Mouse (Mus musculus): ENCODE measurements around the gene Srgap1. TPM values are rescaled to one million over a fixed set of nuclear protein-coding genes. Genes with fewer than 3 reads are reported as not detected.
"Not testable (repeated sequence)": the region's sequence is repeated elsewhere in the genome, so short reads cannot be mapped to it uniquely, and the experiment has no call there.

Srgap1 gene
- polyA plus RNA-seq, 1 experiment from 2014 or later: 1.3 TPM

DNA sequence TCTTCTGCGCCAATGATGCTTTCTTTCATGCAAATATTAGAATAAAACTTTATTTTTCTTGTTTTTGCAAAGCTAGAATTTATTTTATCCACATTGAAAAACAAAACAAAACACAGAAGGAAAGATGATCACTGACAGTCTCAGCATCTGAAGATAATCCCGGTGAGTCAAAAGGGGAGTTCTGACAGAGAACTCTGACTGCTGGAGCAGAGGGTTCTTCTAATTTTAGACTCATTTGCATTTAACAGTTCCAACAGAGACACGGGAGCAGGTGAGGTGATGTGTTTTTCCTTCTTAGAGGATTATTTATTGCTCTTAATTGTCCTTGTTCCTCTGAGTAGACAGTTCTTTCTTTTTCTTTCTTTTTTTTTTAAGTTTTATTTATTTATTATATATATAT, 271.1 kb downstream of the Srgap1 start:
- Histone ChIP-seq H3K4me2 (no peak overlapping the region), H3K9ac (no peak overlapping the region), H3K9me3 (replicated peaks) (no peaks in the 10 kb centered on the region), H3K36me3 (replicated peaks) (no peaks in the 10 kb centered on the region), H3K4me3 (replicated peaks) (no peak overlapping the region), H3K27me3 (no peaks in the 10 kb centered on the region), H3K27ac (replicated peaks) (no peak overlapping the region), H3K4me1 (replicated peaks) (no peaks in the 10 kb centered on the region; the same call in 1 of the 2 replicates)
- 54% methylated on average over 3 of the region's 3 CpGs for WGBS (ENCODE audit: insufficient replicate concordance)
- ATAC-seq (ENCODE audit: insufficient read depth): no peak

DNA sequence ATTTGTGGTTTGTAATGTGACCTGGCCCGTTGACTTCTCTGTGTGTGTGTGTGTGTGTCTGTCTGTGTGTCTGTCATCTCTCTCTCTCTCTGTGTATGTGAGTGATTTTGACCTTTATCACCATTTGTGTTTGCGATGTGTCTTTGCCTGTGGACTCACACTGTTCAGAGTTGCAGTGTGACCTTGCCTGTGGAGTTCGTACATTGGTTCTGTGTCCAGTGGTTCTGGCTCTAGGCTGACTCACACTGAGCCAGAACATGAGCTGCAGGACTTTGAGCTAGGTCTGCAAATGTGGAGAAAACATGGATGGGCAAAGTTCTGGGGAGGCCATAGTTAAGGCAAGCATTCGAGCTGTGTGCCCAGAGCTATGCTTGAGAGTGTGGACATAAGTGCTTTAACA, 273.3 kb downstream of the Srgap1 start:
- H3K27ac ChIP-seq (replicated peaks): no peak overlapping the region
- WGBS (ENCODE audit: insufficient replicate concordance): 40% methylated on average over 4 of the region's 4 CpGs
- no peaks in the 10 kb centered on the region for H3K36me3 ChIP-seq (replicated peaks)
- no peaks in the 10 kb centered on the region; the same call in 1 of the 2 replicates for H3K4me1 ChIP-seq (replicated peaks)
- peak; percentile 31; the same call in 1 of the 2 replicates for ATAC-seq (ENCODE audit: insufficient read depth)
- H3K9ac ChIP-seq: no peak overlapping the region
- no peak overlapping the region for H3K4me3 ChIP-seq (replicated peaks)
- no peak overlapping the region for H3K4me2 ChIP-seq
- H3K27me3 ChIP-seq: no peaks in the 10 kb centered on the region
- H3K9me3 ChIP-seq (replicated peaks): no peaks in the 10 kb centered on the region

DNA sequence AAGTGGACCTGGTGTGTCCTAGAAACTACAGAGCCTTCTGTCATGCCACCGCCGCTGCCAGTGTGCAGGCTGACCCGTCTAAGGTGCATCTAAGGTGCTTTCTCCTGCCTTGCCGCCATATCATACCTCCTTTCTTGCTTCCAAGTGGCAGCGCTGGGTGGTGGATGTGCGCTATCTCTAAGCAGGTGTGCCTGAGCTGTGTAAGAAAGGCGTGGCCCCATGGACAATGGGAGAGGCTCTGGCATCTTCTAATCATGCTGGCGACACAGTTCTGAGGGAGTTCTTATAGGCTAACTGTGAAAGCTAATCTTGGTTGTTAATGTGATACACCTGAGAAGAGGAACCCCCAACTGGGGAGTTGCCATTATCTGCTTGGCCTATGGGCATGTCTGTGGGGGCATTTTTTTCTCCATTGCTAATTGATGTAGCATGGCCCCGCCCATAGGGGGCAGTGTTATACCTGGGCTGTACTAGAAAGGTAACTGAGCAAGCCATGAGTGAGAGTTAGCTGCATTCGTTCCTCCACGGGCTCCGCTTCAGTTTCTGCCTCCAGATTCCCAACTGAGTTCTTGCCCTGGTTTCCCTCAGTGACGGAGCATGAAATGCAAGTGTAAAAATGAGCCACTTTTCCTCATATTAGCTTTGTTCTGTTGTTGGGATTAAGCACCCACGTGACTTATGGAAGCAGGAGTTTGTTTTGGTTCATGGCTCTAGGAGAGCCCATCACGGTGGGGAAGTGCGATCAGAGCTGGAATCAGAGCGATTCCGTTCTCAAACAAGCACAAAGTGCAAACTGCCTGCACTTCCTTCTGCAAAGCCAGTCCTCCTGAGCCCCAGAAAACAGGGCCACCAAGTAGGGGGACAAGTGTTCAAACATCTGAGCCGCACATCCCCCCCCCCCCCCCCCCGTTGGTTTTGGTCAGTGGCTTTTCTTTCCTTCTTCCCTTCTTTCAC, 276.2 kb downstream of the Srgap1 start:
- no peak for ATAC-seq (ENCODE audit: insufficient read depth)
- no peak overlapping the region; the same call in 1 of the 2 replicates for H3K4me3 ChIP-seq (replicated peaks)
- H3K36me3 ChIP-seq (replicated peaks): no peaks in the 10 kb centered on the region

DNA sequence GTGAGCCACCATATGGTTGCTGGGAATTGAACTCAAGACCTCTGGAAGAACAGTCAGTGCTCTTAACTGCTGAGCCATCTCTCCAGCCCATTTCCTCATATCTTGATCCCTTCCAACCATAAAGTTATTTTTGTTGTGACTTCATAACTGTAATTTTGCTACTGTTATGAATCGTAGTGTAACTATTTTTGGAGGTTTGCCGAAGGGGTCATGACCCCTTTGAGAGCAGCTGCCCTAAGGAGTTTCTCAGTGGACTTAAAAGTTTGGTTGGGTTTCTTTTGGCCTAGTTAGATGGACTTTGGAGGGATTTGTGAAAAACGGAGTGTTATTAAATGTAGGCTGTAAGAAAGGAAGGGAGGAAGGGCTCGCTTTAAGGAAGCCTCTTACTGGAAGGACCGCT, 277.4 kb downstream of the Srgap1 start:
- no peaks in the 10 kb centered on the region for H3K9me3 ChIP-seq (replicated peaks)
- H3K4me3 ChIP-seq (replicated peaks): no peak overlapping the region
- no peak for ATAC-seq (ENCODE audit: insufficient read depth)
- H3K36me3 ChIP-seq (replicated peaks): no peaks in the 10 kb centered on the region
- H3K4me2 ChIP-seq: no peak overlapping the region
- H3K9ac ChIP-seq: no peak overlapping the region
- 77% methylated on average over 5 of the region's 5 CpGs for WGBS (ENCODE audit: insufficient replicate concordance)
- H3K27ac ChIP-seq (replicated peaks): no peak overlapping the region
- no peaks in the 10 kb centered on the region; the same call in 1 of the 2 replicates for H3K4me1 ChIP-seq (replicated peaks)
- H3K27me3 ChIP-seq: no peaks in the 10 kb centered on the region

More for the DNA sequence above, 276.2 kb downstream of the Srgap1 start:
- no peak overlapping the region for H3K27ac ChIP-seq (replicated peaks)
- no peaks in the 10 kb centered on the region for H3K27me3 ChIP-seq
- peak overlapping the region; percentile 29; the same call in 1 of the 2 replicates for H3K4me2 ChIP-seq
- 41% methylated on average over 20 of the region's 20 CpGs for WGBS (ENCODE audit: insufficient replicate concordance)
- no peak overlapping the region for H3K9ac ChIP-seq
- no peaks in the 10 kb centered on the region; the same call in 1 of the 2 replicates for H3K4me1 ChIP-seq (replicated peaks)
- H3K9me3 ChIP-seq (replicated peaks): no peaks in the 10 kb centered on the region

DNA sequence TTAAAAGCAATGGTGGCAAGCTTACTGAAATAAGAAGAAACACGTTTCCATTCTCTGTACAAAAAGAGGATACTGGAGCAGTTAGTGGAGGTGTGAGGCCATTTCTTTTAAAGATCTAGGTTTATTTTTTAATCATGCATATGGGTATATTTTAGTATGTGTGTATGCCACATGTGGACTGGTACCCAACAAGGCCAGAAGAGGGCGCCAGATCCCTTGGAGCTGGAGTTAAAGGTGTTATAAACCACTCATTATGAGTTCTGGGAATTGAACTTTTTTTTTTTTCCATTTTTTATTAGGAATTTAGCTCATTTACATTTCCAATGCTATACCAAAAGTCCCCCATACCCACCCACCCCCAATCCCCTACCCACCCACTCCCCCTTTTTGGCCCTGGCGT, 279.8 kb downstream of the Srgap1 start:
- 64% methylated on average over 3 of the region's 3 CpGs for WGBS (ENCODE audit: insufficient replicate concordance)
- not testable (repeated sequence) for H3K9me3 ChIP-seq (replicated peaks); H3K4me2 ChIP-seq; H3K36me3 ChIP-seq (replicated peaks); H3K4me1 ChIP-seq (replicated peaks); H3K27ac ChIP-seq (replicated peaks); ATAC-seq (ENCODE audit: insufficient read depth); H3K9ac ChIP-seq; H3K4me3 ChIP-seq (replicated peaks); H3K27me3 ChIP-seq

DNA sequence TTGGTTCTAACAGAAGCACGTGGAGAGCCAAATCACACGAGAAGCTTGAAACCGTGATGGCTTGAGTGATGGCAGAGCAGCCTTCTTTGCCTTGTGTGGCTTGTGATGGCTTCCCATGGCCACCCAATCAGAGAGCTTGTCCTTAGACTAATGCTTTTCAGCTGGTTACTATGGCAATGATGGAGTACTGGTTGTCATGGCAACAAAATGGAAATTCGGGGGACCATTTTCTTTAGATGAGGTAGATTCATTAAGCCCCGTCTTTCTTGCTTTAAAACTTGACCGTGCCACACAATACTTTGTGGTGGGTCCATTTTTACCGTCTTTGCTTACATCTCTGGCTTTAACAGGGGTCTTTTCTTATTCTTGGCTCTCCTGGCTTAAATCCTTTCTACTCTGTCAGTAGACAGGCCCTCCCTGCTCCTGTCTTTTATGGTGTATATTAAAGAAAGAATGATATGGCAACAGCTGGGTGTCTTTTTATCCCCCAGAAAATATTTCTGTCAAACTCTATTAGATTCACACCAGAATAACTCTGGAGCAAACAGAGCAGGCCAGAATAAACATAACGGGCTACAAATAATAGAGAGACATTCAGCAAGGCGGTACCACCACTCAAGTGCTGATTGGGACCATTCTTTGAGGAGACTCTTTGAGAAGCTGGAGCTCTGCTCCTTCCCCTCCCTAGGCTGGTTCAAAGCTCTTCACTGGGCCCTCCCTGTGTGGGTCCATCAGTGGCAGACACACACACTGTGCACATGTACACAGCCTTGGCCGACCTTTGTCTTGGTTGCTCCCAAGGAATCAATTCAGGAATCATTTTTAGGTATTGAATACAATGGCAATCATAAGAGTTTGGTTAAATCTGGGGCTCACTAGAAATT, 281.7 kb downstream of the Srgap1 start:
- H3K4me1 ChIP-seq (replicated peaks): no peaks in the 10 kb centered on the region
- H3K9ac ChIP-seq: no peak overlapping the region
- H3K27ac ChIP-seq (replicated peaks): no peak overlapping the region
- no peak for ATAC-seq (ENCODE audit: insufficient read depth)
- no peak overlapping the region for H3K4me3 ChIP-seq (replicated peaks)
- no peaks in the 10 kb centered on the region for H3K9me3 ChIP-seq (replicated peaks)
- 63% methylated on average over 10 of the region's 10 CpGs for WGBS (ENCODE audit: insufficient replicate concordance)
- no peaks in the 10 kb centered on the region for H3K36me3 ChIP-seq (replicated peaks)
- H3K4me2 ChIP-seq: no peak overlapping the region
- H3K27me3 ChIP-seq: no peaks in the 10 kb centered on the region

DNA sequence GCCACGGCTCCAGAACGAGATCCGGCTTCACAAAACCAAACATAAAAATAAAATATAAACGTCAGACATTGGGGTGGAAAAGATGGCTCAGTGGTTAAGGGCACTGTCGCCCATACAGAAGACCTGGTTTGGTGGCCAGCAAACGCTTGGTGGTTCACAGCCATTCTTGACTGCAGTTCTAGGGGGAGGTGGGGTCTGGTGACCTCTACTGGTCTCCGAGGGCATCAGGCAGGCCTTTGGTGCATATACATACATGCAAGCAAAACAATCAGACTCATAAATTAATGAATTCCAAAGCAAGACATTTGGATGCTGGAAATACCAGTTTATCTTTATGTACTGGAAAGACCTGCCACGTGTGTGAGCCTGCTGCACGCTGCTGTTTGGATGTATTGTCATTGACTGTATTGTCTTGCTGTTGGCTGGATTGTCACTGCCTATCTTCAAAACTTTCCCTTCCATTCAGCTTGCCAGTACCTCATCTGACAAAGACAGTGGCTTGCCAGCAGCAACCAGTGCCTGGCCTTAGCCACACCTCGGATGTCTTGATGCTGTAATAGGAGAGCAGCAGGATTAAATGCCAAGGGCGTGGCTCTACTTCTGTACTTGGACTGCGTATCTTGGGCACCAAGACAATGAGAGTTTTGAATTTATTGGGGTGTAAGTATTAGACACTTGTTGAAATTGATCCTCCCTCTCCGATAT, 282.5 kb downstream of the Srgap1 start:
- no peak overlapping the region for H3K27ac ChIP-seq (replicated peaks)
- H3K4me1 ChIP-seq (replicated peaks): no peaks in the 10 kb centered on the region
- no peak overlapping the region for H3K4me3 ChIP-seq (replicated peaks)
- H3K9me3 ChIP-seq (replicated peaks): no peaks in the 10 kb centered on the region
- no peak overlapping the region for H3K9ac ChIP-seq
- 62% methylated on average over 13 of the region's 13 CpGs for WGBS (ENCODE audit: insufficient replicate concordance)
- no peaks in the 10 kb centered on the region for H3K36me3 ChIP-seq (replicated peaks)
- H3K4me2 ChIP-seq: no peak overlapping the region
- no peak for ATAC-seq (ENCODE audit: insufficient read depth)
- no peaks in the 10 kb centered on the region for H3K27me3 ChIP-seq

DNA sequence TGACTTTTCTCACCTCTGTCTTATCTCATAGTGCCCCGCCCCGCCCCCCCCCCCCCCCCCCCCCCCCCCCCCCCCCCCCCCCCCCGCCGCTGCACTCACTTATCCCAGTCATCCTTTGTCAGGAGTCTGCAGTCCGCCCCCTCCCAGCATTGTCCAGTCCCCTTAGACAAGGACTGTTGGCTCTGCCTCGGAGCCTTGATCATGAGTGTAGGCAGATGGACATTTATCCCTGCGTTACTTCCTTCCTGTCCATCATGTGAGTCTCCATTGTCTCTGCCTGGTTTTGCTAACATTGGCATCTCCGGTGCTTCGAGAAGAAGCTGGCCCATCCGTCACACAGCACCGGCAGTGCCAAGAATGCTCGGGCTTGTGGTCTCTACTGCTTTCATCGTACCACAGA, 283.9 kb downstream of the Srgap1 start:
- no peak for ATAC-seq (ENCODE audit: insufficient read depth)
- Histone ChIP-seq H3K9ac (no peak overlapping the region), H3K4me2 (no peak overlapping the region), H3K4me1 (replicated peaks) (no peaks in the 10 kb centered on the region), H3K27me3 (no peaks in the 10 kb centered on the region), H3K27ac (replicated peaks) (no peak overlapping the region), H3K9me3 (replicated peaks) (no peaks in the 10 kb centered on the region), H3K4me3 (replicated peaks) (no peak overlapping the region), H3K36me3 (replicated peaks) (no peaks in the 10 kb centered on the region)
- 67% methylated on average over 10 of the region's 13 CpGs for WGBS (ENCODE audit: insufficient replicate concordance)

DNA sequence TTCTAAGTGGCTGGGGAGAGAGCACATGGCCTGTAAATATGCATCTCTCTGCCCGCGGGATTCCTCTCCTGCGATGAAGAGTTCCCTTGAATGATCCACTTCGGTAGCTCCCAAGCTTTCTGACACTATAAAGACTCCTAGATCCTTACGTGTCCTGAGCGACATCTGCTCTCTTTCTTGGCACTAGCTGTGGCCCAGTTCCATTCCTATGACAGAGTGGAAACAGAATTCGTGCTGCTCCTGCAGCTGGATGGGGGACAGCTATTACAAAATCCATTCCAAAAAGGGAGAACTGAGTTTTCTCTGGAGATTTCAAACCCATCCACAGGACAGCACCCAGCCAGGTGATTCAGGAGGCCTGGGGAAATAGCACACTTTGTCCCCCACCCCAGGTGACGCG, 285.0 kb downstream of the Srgap1 start:
- Histone ChIP-seq H3K36me3 (replicated peaks) (no peaks in the 10 kb centered on the region), H3K4me2 (no peak overlapping the region), H3K9ac (no peak overlapping the region), H3K9me3 (replicated peaks) (no peaks in the 10 kb centered on the region), H3K4me3 (replicated peaks) (no peak overlapping the region), H3K4me1 (replicated peaks) (no peaks in the 10 kb centered on the region), H3K27me3 (no peaks in the 10 kb centered on the region), H3K27ac (replicated peaks) (no peak overlapping the region)
- 72% methylated on average over 9 of the region's 9 CpGs for WGBS (ENCODE audit: insufficient replicate concordance)
- no peak for ATAC-seq (ENCODE audit: insufficient read depth)

DNA sequence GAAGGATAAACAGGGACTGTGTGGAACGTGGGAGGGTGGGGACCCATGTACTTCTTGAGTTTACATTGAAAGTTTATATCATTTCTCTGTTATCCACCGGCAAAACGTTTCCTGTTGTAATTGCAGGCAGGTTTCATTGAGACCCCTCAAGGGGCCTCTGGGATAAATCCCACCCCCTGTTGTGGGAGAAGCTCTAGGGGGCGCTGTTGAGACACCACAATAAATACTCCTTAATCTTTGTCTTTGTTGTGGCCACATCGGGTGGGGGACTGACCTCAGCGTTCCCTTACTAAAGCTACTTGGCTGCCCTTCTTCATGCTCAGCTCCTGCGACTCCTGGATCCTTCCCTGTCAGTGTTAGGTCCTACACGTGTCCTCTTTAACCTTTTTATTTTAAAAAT, 288.0 kb downstream of the Srgap1 start:
- H3K4me1 ChIP-seq (replicated peaks): 0 out of 2 replicates have a peak, but pooled peaks cover 5% of the 10 kb centered on the region
- H3K4me3 ChIP-seq (replicated peaks): no peak overlapping the region
- no peak overlapping the region for H3K9ac ChIP-seq
- no peak for ATAC-seq (ENCODE audit: insufficient read depth)
- H3K4me2 ChIP-seq: no peak overlapping the region
- WGBS (ENCODE audit: insufficient replicate concordance): 39% methylated on average over 8 of the region's 8 CpGs
- no peaks in the 10 kb centered on the region for H3K36me3 ChIP-seq (replicated peaks)
- no peaks in the 10 kb centered on the region for H3K9me3 ChIP-seq (replicated peaks)
- H3K27me3 ChIP-seq: no peaks in the 10 kb centered on the region
- H3K27ac ChIP-seq (replicated peaks): no peak overlapping the region

Data from liver, embryonic 15.5 days (tissue).